Mouse (Mus musculus): ENCODE data around the gene Hist1h3i. TPM values are rescaled to one million over a fixed set of nuclear protein-coding genes. Genes with fewer than 3 reads are reported as not detected.
A peak's percentile ranks its signal among the peaks of the same experiment; 100 is the strongest.
"Not testable (repeated sequence)": the region's sequence is repeated elsewhere in the genome, so short reads cannot be mapped to it uniquely, and the experiment has no call there.

The Hist1h3i gene
- polyA plus RNA-seq (2015; fragmentation: Nextera tagmentation; extraction: Ambion mirVana), result 137 and 172 TPM in 2 replicates

DNA sequence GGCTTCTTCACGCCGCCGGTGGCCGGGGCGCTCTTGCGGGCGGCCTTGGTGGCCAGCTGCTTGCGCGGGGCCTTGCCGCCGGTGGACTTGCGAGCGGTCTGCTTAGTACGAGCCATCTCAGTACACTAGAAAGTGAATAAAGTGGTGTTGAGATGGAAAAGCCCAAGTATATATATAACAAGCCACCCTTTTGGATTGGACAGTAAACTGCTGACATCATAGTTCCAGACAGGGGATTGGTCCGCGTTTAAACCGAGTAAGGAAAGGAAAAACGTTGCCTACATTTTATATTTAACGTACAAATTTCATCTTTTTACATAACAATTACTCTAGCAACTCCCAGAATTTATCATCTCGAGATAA lies at the start of gene Hist1h3i:
Hist1h3i (minus strand) TSS at position 116 of the 363 bp plus-strand sequence.
- peak within 1 kb of the TSS; percentile 66 for H3K9ac ChIP-seq
- peak within 1 kb of the TSS; percentile 70 for H3K4me2 ChIP-seq
- peak within 1 kb of the TSS; percentile 91 for H3K27ac ChIP-seq
- peak; percentile 76; the same call in 1 of the 2 replicates for ATAC-seq (ENCODE audit: borderline replicate concordance, extremely low read depth, low FRiP score, low TSS enrichment)
- H3K4me3 ChIP-seq, result peak within 1 kb of the TSS; percentile 49
- H3K9me3 ChIP-seq, result no peaks in the 10 kb centered on the region
- H3K27me3 ChIP-seq, result no peaks in the 10 kb centered on the region
- 0% methylated on average over 13 of the region's 20 CpGs for WGBS
- H3K4me1 ChIP-seq, result peaks cover 36% of the 10 kb centered on the region
- no peaks in the 10 kb centered on the region for H3K36me3 ChIP-seq

DNA sequence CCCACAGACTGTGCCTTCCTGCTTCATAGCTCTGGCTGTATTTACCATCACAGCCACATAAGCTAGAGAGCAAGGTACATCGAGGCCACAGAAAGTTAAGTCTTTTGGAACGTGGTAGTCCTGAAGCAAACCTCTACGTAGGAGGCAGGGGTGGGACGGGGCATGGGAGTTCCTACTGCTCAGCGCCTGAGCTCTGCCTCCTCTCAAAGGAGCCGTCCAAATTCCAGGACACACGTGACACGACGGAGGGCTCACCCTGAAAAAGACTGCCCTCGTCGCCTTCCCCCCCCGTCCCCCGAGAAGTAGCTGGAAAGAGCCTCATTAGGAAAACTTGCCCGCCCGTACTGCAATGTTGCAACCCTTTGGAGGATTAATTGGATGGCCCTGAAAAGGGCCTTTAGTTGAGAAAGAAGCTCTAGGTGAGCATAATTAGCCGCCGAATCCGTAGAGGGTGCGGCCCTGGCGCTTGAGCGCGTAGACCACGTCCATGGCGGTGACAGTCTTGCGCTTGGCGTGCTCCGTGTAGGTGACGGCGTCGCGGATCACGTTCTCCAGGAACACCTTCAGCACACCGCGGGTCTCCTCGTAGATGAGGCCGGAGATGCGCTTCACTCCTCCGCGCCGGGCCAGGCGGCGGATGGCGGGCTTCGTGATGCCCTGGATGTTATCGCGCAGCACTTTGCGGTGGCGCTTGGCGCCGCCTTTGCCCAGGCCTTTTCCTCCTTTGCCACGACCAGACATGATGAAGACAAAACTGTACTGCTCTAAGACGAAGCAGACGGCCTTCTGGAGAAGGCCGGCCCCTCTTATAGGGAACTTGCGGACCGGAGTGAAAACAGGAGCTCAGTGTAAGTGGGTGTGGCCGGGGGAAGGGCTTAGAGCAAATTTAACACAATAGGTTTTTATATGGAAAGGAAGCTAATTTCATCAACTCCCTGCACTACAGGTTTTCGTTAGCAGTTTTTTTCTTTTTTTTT lies 48.5 kb upstream of the Hist1h3i start, which contains the start of gene Hist1h4n:
Hist1h4n (minus strand) TSS at position 779 of the 977 bp plus-strand sequence.
- peak; percentile 87 for ATAC-seq (ENCODE audit: borderline replicate concordance, extremely low read depth, low FRiP score, low TSS enrichment)
- not testable (repeated sequence) for H3K27me3 ChIP-seq, H3K4me1 ChIP-seq, H3K9me3 ChIP-seq, H3K36me3 ChIP-seq, H3K9ac ChIP-seq
- under 1% methylated on average over 24 of the region's 58 CpGs for WGBS
- Histone ChIP-seq H3K4me2 (peak within 1 kb of the TSS; percentile 39), H3K4me3 (peak within 1 kb of the TSS; percentile 26), H3K27ac (peak within 1 kb of the TSS; percentile 57)

DNA sequence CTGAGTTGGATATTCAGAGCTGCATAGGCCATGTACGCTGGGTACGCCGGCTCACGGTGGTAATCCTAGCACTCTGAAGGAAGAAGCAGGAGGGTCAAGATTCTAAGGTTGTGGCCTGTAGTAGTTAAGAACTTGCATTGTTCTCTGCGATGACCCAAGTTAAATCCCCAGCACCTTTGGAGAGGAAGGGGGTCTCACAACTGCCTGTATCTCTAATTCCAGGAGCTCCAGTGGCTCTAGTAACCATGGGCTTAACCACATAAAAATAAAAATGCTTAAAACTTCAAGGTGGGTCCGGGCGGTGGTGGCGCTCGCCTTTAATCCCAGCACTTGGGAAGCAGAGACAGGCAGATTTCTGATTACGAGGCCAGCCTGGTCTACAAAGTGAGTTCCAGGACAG lies 47.2 kb upstream of the Hist1h3i start:
- Histone ChIP-seq H3K27me3 (no peaks in the 10 kb centered on the region), H3K4me2 (peak overlapping the region; percentile 8; the same call in 1 of the 2 replicates), H3K27ac (peak overlapping the region; percentile 47), H3K9ac (no peak overlapping the region), H3K36me3 (no peaks in the 10 kb centered on the region), H3K4me3 (no peak overlapping the region), H3K4me1 (no peaks in the 10 kb centered on the region), H3K9me3 (no peaks in the 10 kb centered on the region)
- 84% methylated on average over 10 of the region's 10 CpGs for WGBS
- ATAC-seq (ENCODE audit: borderline replicate concordance, extremely low read depth, low FRiP score, low TSS enrichment), result no peak

DNA sequence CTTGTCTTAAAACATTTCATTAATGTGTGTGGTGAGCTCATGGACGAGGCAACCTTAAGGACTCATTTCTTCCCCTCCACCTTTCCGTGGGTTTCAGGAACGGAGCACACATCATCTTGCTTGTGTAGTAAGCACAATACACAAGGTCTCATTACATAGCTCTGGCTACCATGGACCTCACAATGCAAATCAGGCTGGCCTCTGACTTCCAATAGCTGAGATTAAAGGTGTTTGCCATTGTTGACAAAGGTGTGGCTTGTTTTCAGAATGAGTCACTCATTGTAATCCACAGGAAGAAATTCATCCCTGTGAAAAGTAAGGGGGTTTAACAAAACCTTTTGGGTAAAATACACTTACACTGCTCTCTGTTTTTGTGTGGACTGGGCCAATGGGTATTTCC lies 45.3 kb upstream of the Hist1h3i start:
- Histone ChIP-seq H3K9ac (no peak overlapping the region), H3K27ac (no peak overlapping the region), H3K4me1 (no peaks in the 10 kb centered on the region), H3K4me2 (no peak overlapping the region), H3K36me3 (no peaks in the 10 kb centered on the region), H3K9me3 (no peaks in the 10 kb centered on the region), H3K4me3 (no peak overlapping the region), H3K27me3 (no peaks in the 10 kb centered on the region)
- 68% methylated on average over 3 of the region's 3 CpGs for WGBS
- ATAC-seq (ENCODE audit: borderline replicate concordance, extremely low read depth, low FRiP score, low TSS enrichment), result no peak

DNA sequence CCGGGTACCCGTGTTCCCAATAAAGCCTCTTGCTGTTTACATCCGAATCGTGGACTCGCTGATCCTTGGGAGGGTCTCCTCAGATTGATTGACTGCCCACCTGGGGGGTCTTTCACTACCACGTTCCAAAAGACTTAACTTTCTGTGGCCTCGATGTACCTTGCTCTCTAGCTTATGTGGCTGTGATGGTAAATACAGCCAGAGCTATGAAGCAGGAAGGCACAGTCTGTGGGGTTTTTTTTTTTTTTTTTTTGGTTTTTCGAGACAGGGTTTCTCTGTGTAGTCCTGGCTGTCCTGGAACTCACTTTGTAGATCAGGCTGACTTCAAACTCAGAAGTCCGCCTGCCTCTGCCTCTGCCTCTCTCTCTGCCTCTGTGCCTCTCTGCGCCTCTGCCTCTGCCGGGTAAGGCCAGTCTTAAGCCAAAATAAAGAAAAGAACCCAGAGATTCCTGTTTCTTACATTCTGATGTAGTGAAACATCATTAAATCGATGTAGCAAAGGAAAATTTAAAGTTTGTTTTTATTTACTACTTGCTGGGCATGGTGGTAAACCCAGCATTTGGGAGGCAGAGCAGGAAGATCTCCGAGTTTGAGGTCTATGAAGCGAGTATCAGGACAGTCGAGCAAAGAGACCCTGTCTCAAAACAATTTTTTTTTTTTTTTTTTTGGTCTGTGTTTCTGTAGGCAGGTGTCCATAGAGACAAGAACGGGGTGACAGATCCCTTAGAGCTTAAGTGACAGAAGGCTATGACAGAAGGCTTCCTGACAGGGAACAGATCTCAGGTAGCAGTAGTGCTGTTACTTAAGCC lies 37.1 kb upstream of the Hist1h3i start:
- WGBS, result 68% methylated on average over 7 of the region's 16 CpGs

DNA sequence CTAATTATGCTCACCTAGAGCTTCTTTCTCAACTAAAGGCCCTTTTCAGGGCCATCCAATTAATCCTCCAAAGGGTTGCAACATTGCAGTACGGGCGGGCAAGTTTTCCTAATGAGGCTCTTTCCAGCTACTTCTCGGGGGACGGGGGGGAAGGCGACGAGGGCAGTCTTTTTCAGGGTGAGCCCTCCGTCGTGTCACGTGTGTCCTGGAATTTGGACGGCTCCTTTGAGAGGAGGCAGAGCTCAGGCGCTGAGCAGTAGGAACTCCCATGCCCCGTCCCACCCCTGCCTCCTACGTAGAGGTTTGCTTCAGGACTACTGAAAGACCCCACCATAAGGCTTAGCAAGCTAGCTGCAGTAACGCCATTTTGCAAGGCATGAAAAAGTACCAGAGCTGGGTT lies 28.9 kb upstream of the Hist1h3i start:
- not testable (repeated sequence) for H3K4me1 ChIP-seq, H3K36me3 ChIP-seq, H3K27me3 ChIP-seq, H3K9me3 ChIP-seq, H3K9ac ChIP-seq
- ATAC-seq (ENCODE audit: borderline replicate concordance, extremely low read depth, low FRiP score, low TSS enrichment), result peak; percentile 36; the same call in 1 of the 2 replicates
- Histone ChIP-seq H3K4me3 (peak overlapping the region; percentile 22; the same call in 1 of the 2 replicates), H3K27ac (peak overlapping the region; percentile 71), H3K4me2 (peak overlapping the region; percentile 45)
- under 1% methylated on average over 14 of the region's 14 CpGs for WGBS

More for the DNA sequence above, 37.1 kb upstream of the Hist1h3i start:
- not testable (repeated sequence) for H3K9me3 ChIP-seq; H3K4me1 ChIP-seq; H3K27ac ChIP-seq; H3K27me3 ChIP-seq; ATAC-seq (ENCODE audit: borderline replicate concordance, extremely low read depth, low FRiP score, low TSS enrichment); H3K4me2 ChIP-seq; H3K36me3 ChIP-seq; H3K4me3 ChIP-seq; H3K9ac ChIP-seq

DNA sequence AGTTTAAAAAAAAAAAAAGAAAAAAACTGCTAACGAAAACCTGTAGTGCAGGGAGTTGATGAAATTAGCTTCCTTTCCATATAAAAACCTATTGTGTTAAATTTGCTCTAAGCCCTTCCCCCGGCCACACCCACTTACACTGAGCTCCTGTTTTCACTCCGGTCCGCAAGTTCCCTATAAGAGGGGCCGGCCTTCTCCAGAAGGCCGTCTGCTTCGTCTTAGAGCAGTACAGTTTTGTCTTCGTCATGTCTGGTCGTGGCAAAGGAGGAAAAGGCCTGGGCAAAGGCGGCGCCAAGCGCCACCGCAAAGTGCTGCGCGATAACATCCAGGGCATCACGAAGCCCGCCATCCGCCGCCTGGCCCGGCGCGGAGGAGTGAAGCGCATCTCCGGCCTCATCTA lies 28.4 kb upstream of the Hist1h3i start, which contains the start of gene Hist1h4m:
Hist1h4m (plus strand) TSS at position 208 of the 400 bp plus-strand sequence.
- not testable (repeated sequence) for H3K27me3 ChIP-seq, H3K36me3 ChIP-seq, H3K4me1 ChIP-seq, H3K9ac ChIP-seq, H3K9me3 ChIP-seq
- no CpG with 5 or more reads among the region's 24 CpGs for WGBS
- Histone ChIP-seq H3K4me3 (peak within 1 kb of the TSS; percentile 22; the same call in 1 of the 2 replicates), H3K27ac (peak within 1 kb of the TSS; percentile 71), H3K4me2 (peak within 1 kb of the TSS; percentile 45)
- ATAC-seq (ENCODE audit: borderline replicate concordance, extremely low read depth, low FRiP score, low TSS enrichment), result peak; percentile 64; the same call in 1 of the 2 replicates

DNA sequence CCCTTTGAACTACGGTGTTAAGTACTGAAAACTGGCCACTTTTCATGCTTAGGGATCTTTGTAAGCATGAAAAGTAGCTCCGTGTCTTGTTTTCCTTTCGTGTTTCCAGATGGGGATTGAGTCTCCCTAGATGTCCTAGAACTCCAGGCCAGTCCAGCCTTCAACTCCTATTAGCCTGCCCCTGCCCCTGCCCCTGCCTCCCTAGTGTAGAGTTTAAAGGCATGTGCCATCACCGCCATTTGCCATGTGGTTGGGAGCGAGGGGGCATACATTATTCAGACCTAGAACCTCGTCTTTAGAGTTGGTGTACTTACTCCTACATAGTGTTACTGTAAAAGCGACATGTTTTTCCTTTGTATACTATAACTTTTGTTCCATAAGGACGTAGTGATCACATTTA lies 27.9 kb upstream of the Hist1h3i start:
- not testable (repeated sequence) for H3K27ac ChIP-seq, H3K27me3 ChIP-seq, H3K9me3 ChIP-seq, H3K36me3 ChIP-seq, H3K4me1 ChIP-seq, H3K4me2 ChIP-seq, H3K9ac ChIP-seq, H3K4me3 ChIP-seq
- WGBS, result no CpG with 5 or more reads among the region's 8 CpGs
- ATAC-seq (ENCODE audit: borderline replicate concordance, extremely low read depth, low FRiP score, low TSS enrichment), result peak; percentile 28; the same call in 1 of the 2 replicates

DNA sequence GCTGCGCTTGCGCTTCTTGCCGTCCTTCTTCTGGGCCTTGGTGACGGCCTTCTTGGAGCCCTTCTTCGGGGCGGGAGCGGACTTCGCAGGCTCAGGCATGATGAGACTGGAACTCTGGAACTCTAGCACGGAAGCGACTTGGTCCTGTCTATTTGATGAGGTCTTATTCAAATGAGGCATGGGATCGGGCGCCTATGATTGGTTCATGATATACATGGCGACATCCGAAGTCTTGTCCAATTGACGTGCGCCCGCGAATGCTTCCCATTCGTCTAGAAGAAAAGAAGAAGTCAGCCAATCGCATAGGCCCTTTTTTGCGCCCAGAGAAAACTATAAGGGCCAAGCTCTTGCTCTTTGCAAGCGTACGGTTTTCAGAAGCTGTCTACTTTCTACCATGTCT lies 26.9 kb upstream of the Hist1h3i start, which contains the start of the genes Hist1h2bq and Hist1h2ao:
Hist1h2bq (minus strand) TSS at position 125 of the 400 bp plus-strand sequence.
Hist1h2ao (plus strand) TSS at position 393 of the 400 bp plus-strand sequence.
- not testable (repeated sequence) for H3K27ac ChIP-seq, H3K27me3 ChIP-seq, H3K4me3 ChIP-seq, H3K36me3 ChIP-seq, H3K4me1 ChIP-seq, H3K9ac ChIP-seq, H3K4me2 ChIP-seq, H3K9me3 ChIP-seq
- no CpG with 5 or more reads among the region's 23 CpGs for WGBS
- peak; percentile 97 for ATAC-seq (ENCODE audit: borderline replicate concordance, extremely low read depth, low FRiP score, low TSS enrichment)

DNA sequence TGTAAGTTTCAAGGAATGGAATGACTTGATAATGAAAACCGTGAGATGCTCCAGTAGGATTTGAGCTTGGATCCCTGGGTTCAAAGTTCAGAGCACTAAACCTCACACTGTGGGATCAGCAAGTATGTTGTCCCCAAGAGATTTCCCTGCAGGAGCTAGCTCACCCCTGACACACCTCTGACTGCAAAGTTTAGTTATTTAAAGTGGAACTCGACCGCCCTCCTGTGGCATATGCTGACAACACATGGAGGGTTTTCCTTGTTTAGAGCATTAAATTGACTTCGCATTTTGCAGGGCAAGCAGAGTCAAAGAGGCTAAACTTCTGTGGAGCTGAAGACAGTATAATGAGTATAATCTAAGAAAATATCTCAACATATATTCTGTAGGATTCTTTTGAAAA lies 19.9 kb upstream of the Hist1h3i start:
- not testable (repeated sequence) for H3K27ac ChIP-seq, H3K27me3 ChIP-seq, H3K9ac ChIP-seq, H3K9me3 ChIP-seq, H3K36me3 ChIP-seq, H3K4me1 ChIP-seq, H3K4me2 ChIP-seq, H3K4me3 ChIP-seq
- peak; percentile 62; the same call in 1 of the 2 replicates for ATAC-seq (ENCODE audit: borderline replicate concordance, extremely low read depth, low FRiP score, low TSS enrichment)
- WGBS, result no CpG with 5 or more reads among the region's 4 CpGs

DNA sequence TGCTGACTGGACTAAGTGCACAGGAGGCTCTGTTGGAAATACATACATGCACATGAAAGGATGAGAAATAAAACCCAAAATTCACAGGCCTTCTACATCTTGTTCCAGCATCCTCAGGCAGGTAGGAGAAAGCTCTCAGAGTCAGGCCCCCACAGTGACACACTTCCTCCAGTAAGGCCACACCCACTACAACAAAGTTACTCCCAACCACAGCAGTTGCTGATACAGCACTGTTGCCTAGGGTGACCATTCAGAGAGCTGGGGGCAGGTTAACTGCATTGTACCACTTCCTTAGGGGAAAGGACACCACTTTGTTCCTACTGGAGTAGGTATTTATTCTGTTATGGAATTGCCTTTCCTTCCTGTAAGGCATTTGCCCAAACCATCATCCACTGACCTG lies 14.0 kb upstream of the Hist1h3i start:
- H3K9ac ChIP-seq; ATAC-seq (ENCODE audit: borderline replicate concordance, extremely low read depth, low FRiP score, low TSS enrichment); H3K27me3 ChIP-seq; H3K4me3 ChIP-seq; H3K27ac ChIP-seq; H3K4me1 ChIP-seq; H3K4me2 ChIP-seq; H3K36me3 ChIP-seq; H3K9me3 ChIP-seq: not testable (repeated sequence)
